Mouse (Mus musculus) erythroblast, embryonic 14.5 days (primary cell): ENCODE measurements around the gene Trim75.

Experiments used
- GATA1 ChIP-seq: IDR thresholded peaks from 2 replicates; pipeline ENCODE4 v1.6.1; 2012; ENCODE audit warnings: low read length, inconsistent platforms, mixed read lengths
- TAL1 ChIP-seq: IDR thresholded peaks from 3 replicates; pipeline ENCODE4 v1.6.1; 2012; ENCODE audit warnings: low read length, inconsistent platforms, mixed read lengths

DNA sequence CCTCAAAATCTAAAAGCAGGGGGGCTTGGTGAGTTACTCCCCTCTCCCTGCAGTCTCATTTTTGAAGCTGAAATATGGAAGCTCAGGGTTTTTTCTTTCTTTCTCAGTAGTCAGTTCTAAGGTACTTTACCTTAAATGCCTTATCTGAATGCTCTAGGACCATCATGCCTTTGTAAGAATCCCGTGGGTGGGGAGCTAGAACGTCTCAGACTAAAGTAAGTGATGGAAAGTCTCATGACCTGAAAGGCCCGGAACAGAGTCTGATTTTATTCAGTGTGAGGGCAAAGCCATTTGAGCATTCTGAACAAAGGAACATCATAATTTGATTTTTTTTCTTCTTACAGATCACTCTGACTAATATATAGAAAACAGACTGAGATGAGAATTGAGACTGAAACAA is 52.6 kb downstream of the Trim75 start:
- TF ChIP-seq TAL1 (no peak), GATA1 (no peak)
